Mouse (Mus musculus) heart, embryonic 11.5 days (tissue): ENCODE data around the gene Barhl1. TPM values are rescaled to one million over a fixed set of nuclear protein-coding genes. Genes with fewer than 3 reads are reported as not detected.

Experiments
- ATAC-seq: fragments of 200-750 bp; cut with Nextera tagmentation; replicated peaks from 2 replicates; pipeline ENCODE4 v1.8.0; 2017; ENCODE audit warnings: moderate library complexity; ENCODE audit not compliant: insufficient number of reproducible peaks, low FRiP score, low TSS enrichment
- H3K27ac ChIP-seq: fragments of 300-500 bp; sonication (generic); 2 replicates; pipeline ENCODE4 v1.5.1; 2014; ENCODE audit warnings: mild to moderate bottlenecking, low read depth, low read length
- H3K27me3 ChIP-seq: fragments of 300-500 bp; sonication (generic); 2 replicates; pipeline ENCODE4 v1.6.1; 2014; ENCODE audit warnings: mild to moderate bottlenecking, low read length, mixed read lengths; ENCODE audit not compliant: control insufficient read depth, insufficient read depth
- H3K36me3 ChIP-seq: fragments of 300-500 bp; sonication (generic); 2 replicates; pipeline ENCODE4 v1.6.1; 2014; ENCODE audit warnings: mild to moderate bottlenecking, low read length, moderate library complexity, mixed read lengths; ENCODE audit not compliant: control insufficient read depth, insufficient read depth
- H3K4me1 ChIP-seq: fragments of 300-500 bp; sonication (generic); 2 replicates; pipeline ENCODE4 v1.6.1; 2014; ENCODE audit warnings: low read length; ENCODE audit not compliant: control insufficient read depth, insufficient read depth
- H3K4me2 ChIP-seq: fragments of 300-500 bp; sonication (generic); 2 replicates; pipeline ENCODE4 v1.6.1; 2014; ENCODE audit warnings: mild to moderate bottlenecking, moderate library complexity
- H3K4me3 ChIP-seq: fragments of 300-500 bp; sonication (generic); 2 replicates; pipeline ENCODE4 v1.5.1; 2014; ENCODE audit warnings: low read depth, low read length
- H3K9ac ChIP-seq: fragments of 300-500 bp; sonication (generic); 2 replicates; pipeline ENCODE4 v1.6.1; 2014; ENCODE audit warnings: mild to moderate bottlenecking, low read depth, low read length, moderate library complexity
- H3K9me3 ChIP-seq: fragments of 300-500 bp; sonication (generic); replicated peaks from 2 replicates; pipeline ENCODE4 v1.6.1; 2016; ENCODE audit warnings: low read length; ENCODE audit not compliant: control insufficient read depth
- WGBS: fragments of 180-500 bp; shearing (Covaris S2); extraction: QIAGEN DNeasy Blood & Tissue Kit; methylation state at CpG from one replicate; pipeline ENCODE4 v1.1.7; 2014; ENCODE audit not compliant: insufficient replicate concordance; 5-methylcytosine and 5-hydroxymethylcytosine counted together
- polyA plus RNA-seq: library from polyadenylated mRNA; unstranded; fragments of >200 nt; fragmentation: Nextera tagmentation; extraction: Ambion mirVana; gene quantifications from 2 replicates; pipeline ENCODE4 v1.2.1, GENCODE M21; 2014

Barhl1 gene
- polyA plus RNA-seq, 1 experiment from 2014 or later: not detected

- Histone ChIP-seq H3K9ac (no peak overlapping the region), H3K9me3 (no peaks in the 10 kb centered on the region), H3K27me3 (peaks cover 6% of the 10 kb centered on the region; the same call in 1 of the 2 replicates), H3K4me2 (no peak overlapping the region), H3K36me3 (no peaks in the 10 kb centered on the region), H3K4me3 (no peak overlapping the region), H3K27ac (no peak overlapping the region), H3K4me1 (peaks cover 4% of the 10 kb centered on the region; the same call in 1 of the 2 replicates)
- WGBS: 50% methylated on average over 30 of the region's 30 CpGs
- ATAC-seq: no peak
Measured at GRCm38 (mm10) chr2:28943666-28944516, 27.4 kb upstream of the Barhl1 start.

DNA sequence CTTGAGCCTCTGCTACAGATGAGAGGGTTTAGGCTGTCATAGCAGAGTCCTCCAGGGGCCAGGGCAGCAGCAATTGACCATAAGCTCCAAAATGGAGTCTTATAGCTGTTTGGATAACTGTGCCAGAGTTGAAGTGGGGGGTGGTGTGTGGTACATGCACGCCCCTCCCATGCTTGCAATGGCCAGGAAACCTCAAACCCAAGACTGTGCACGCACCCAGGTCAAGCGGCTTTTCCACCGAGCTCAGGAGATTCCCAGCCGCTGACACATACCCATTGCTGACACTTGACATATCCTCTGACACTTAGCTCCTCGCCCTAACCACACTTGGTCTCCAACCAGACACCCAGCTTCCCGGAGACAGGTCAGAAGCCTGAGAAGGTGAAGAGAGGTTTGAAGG is 22.5 kb upstream of the Barhl1 start:
- H3K4me2 ChIP-seq: no peak overlapping the region
- H3K4me3 ChIP-seq: no peak overlapping the region
- no peak overlapping the region for H3K27ac ChIP-seq
- no peak for ATAC-seq
- H3K9ac ChIP-seq: no peak overlapping the region
- no peaks in the 10 kb centered on the region for H3K9me3 ChIP-seq
- 37% methylated on average over 7 of the region's 7 CpGs for WGBS
- H3K36me3 ChIP-seq: no peaks in the 10 kb centered on the region
- peaks cover 5% of the 10 kb centered on the region; the same call in 1 of the 2 replicates for H3K4me1 ChIP-seq
- 0 out of 2 replicates have a peak, but pooled peaks cover 4% of the 10 kb centered on the region for H3K27me3 ChIP-seq

GRCm38 (mm10) chr2:28930571-28930970 is 14.1 kb upstream of the Barhl1 start:
- Histone ChIP-seq H3K36me3 (no peaks in the 10 kb centered on the region), H3K4me3 (no peak overlapping the region), H3K9me3 (no peaks in the 10 kb centered on the region), H3K27ac (no peak overlapping the region), H3K27me3 (peaks cover 5% of the 10 kb centered on the region), H3K4me2 (no peak overlapping the region), H3K9ac (no peak overlapping the region), H3K4me1 (no peaks in the 10 kb centered on the region)
- WGBS: 92% methylated on average over 3 of the region's 3 CpGs
- no peak for ATAC-seq

GRCm38 (mm10) chr2:28923912-28924311 is 7.4 kb upstream of the Barhl1 start:
- no peak overlapping the region for H3K9ac ChIP-seq
- H3K4me2 ChIP-seq: no peak overlapping the region
- no peaks in the 10 kb centered on the region for H3K36me3 ChIP-seq
- H3K9me3 ChIP-seq: no peaks in the 10 kb centered on the region
- peaks cover 39% of the 10 kb centered on the region for H3K27me3 ChIP-seq
- WGBS: 3% methylated on average over 4 of the region's 4 CpGs
- H3K4me3 ChIP-seq: no peak overlapping the region
- no peak overlapping the region for H3K27ac ChIP-seq
- no peaks in the 10 kb centered on the region for H3K4me1 ChIP-seq
- no peak for ATAC-seq

GRCm38 (mm10) chr2:28919001-28919400 is 2.5 kb upstream of the Barhl1 start:
- Histone ChIP-seq H3K27me3 (peaks cover 82% of the 10 kb centered on the region), H3K27ac (no peak overlapping the region), H3K4me1 (peaks cover 8% of the 10 kb centered on the region), H3K9me3 (no peaks in the 10 kb centered on the region), H3K36me3 (no peaks in the 10 kb centered on the region), H3K4me3 (no peak overlapping the region), H3K9ac (no peak overlapping the region), H3K4me2 (no peak overlapping the region)
- 1% methylated on average over 4 of the region's 4 CpGs for WGBS
- ATAC-seq: no peak

DNA sequence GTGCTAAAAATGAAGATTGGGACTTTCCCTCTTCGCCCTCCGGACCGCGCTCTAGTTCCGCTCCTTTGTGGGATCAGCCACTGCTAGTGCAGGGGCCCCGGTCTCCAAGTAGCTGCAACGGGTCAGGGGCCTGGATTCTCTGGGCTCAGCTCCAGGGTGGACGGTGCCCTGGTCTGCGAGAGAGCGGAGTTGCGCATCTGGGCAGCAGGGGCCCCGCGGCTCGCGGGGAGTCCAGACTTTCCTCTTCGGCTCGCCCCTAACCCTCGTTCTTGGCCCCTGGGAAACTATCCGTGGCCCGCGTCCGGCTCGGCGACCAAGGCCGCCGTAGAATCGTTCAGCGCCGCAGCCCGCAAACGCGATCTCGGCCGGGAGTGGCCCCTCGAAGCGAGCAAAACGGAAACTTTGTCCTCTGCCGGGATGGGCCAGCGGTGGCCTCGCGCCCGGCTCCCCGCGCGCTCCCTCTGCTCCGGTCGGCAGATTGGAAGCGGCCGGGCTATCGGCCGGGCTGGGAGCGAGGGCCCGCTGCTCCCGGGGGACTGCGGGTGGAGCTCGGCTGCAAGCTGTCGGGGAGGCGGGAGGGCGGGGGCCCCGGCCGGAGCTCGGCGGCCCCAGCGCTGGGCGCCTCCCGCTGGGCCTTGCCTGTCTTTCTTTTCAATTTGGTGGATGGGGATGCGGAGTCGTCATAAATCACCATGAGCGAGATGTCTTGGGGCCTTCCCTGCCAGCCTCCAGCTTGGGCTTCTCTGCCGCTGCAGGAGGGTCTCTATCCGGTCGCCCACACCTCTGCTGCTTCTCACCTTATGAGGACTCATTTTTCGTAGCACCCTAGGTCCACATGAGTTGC is 1.3 kb upstream of the Barhl1 start:
- Histone ChIP-seq H3K27ac (no peak overlapping the region), H3K4me3 (peak overlapping the region; percentile 17; the same call in 1 of the 2 replicates), H3K9me3 (no peaks in the 10 kb centered on the region), H3K36me3 (no peaks in the 10 kb centered on the region), H3K4me2 (peak overlapping the region; percentile 47), H3K9ac (no peak overlapping the region), H3K27me3 (peaks cover 90% of the 10 kb centered on the region), H3K4me1 (peaks cover 8% of the 10 kb centered on the region)
- 1% methylated on average over 65 of the region's 73 CpGs for WGBS
- ATAC-seq: no peak

GRCm38 (mm10) chr2:28917156-28917517 is 669 bp upstream of the Barhl1 start:
- Histone ChIP-seq H3K27me3 (peaks cover 90% of the 10 kb centered on the region), H3K4me2 (no peak overlapping the region), H3K27ac (no peak overlapping the region), H3K36me3 (no peaks in the 10 kb centered on the region), H3K9ac (no peak overlapping the region), H3K4me1 (peaks cover 8% of the 10 kb centered on the region), H3K9me3 (no peaks in the 10 kb centered on the region), H3K4me3 (no peak overlapping the region)
- ATAC-seq: no peak
- WGBS: 6% methylated on average over 11 of the region's 11 CpGs

- Histone ChIP-seq H3K27ac (no peak overlapping the region), H3K4me1 (peaks cover 8% of the 10 kb centered on the region), H3K4me3 (no peak overlapping the region), H3K36me3 (no peaks in the 10 kb centered on the region), H3K9me3 (no peaks in the 10 kb centered on the region), H3K4me2 (no peak overlapping the region), H3K9ac (no peak overlapping the region), H3K27me3 (peaks cover 92% of the 10 kb centered on the region)
- ATAC-seq: no peak; the same call in 1 of the 2 replicates
- WGBS: under 1% methylated on average over 50 of the region's 50 CpGs
Measured at GRCm38 (mm10) chr2:28915768-28916512, 528 bp downstream of the Barhl1 start.
